Mouse (Mus musculus) urinary bladder, adult 18-20 months (tissue): ENCODE data around the gene Traf3.
A peak's percentile ranks its signal among the peaks of the same experiment; 100 is the strongest.

Experiments used
- DNase-seq, 2 experiments: peaks; one replicate each; pipeline ENCODE4 v3.0.0; 2022; ENCODE audit warnings: low spot score in 2 of 2, mixed read lengths in 2 of 2

Traf3 gene

DNA sequence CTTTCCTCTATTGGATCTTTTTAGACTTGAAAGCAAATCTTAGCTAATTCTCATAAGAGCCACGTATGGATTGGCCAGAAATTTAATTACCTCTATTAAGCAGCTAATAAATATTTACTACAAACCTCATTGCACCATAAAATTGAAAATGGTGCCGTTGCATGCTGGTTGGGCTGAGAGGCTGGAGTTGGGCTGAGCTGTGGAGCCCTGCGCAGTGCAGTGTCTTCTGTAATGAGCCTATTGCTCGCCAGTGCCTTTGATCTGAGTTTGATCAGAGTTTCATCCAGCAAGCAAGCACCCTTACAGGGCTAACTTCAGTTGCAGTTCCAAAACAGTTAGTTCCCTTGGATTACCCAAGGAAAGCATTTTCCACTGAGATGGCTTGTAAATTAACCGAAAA is 12.2 kb upstream of the Traf3 start:
- DNase-seq: no peak

DNA sequence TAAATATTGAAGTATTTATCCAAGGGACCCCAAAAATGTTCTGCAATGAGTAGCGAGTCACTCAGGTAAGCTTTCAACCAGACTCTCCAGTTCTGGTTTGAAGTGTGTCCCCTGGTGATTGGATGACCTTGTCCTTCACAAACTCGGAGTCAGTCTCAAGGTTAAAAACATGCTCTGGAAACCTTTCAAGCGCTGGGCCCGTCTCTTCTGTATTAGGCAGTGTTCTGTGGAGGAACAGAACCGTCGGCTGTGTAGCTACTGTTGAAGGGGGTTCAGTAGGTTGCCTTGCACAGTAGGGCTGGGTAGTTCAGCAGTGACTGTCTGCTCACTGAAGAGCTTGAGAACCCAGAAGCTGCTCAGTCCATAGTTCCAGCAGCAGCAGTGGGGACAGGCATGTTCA is 11.5 kb upstream of the Traf3 start:
- no peak for DNase-seq

DNA sequence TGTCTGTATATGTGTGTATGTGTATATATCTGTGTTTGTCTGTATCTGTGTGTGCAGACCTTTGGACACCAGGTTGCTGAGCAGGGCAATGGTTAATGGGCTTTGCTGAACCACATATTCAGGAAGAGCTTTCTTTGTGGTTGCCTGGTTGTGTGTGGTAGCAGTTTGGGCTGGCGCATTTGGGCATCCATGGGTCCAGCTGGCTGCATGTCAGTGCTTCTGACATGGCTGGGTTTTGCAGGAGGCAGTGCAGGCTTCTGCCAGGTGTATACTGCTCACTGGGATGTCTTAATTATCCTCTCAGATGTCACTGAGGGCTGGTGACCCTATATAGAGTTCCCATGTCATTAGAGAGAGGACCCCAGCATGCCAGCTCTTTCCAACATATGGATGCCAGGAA is 10.4 kb upstream of the Traf3 start:
- no peak for DNase-seq

DNA sequence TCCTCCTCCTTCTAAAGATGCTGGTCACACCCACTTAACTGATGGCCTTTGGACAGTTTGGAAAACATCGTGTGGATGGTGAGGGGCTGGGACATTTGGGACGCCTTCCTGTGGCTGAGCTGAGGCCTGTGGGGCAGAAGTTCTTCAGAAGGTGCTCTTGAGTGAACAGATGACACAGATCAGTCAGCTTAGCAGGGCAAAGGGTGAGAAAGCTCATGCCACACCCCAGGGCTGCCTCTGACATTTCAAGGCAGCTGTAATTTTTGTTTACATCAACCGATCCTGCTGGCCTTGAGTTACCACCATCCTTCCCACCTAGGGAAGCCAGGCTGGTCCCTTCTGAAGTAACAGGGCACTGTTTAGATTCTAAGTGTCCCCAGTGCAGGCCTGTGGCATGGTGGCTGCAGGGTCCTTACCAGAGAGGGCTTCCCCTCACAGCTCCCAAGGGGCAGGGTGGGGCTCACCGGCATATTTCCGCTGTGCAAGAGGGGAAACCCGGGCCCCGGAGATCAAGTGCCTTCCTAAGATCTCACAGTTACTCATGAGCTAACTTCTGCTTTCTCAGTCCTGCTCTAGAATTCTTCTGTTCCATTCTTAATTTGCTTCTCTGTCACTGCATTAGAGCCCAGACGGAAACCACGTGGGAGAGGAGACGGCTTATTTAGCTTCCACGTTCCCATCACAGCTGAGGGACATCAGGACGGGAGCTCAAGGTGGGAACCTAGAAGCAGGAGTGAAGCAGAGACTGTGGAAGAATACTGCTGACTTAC is 6.3 kb upstream of the Traf3 start:
- peak in 1 of 2 experiments; percentile 24 for DNase-seq

DNA sequence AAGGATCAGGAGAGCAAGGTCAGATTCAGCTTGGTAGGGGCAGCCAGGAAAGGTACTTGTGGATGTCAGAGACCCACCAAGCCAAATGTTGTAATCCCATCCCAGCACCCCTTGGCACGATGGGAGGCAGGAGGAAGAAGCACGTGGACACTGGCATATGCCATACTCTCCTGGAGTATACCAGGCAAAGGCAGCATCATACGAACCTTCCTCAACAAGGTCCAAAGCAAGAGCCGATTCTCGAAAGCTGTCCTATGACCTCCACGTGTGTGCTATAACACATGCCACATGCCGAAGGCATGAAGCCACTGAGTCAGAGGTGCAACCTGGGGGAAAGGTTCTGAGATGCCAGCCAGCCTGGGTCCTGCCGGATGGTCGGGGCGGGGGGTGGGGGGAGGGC is 5.3 kb upstream of the Traf3 start:
- DNase-seq: no peak

DNA sequence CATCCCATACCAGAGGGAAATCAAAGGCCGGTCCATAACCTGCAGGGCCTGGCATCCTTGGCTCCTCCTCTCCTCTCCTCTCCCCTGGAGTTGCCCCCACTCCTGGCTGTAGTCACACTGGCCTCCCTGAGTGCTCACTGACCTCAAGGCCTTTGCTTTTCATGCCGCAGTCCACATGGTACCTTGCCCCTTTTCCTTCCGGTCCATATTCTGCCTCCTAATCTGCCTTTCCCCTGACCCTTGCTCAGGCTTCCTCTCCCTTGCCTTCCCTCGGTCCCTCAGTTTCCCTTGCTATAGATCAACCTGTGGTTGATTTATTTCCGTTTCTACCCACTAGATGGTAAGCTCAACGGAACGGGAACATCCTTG is 4.2 kb upstream of the Traf3 start:
- DNase-seq: no peak

DNA sequence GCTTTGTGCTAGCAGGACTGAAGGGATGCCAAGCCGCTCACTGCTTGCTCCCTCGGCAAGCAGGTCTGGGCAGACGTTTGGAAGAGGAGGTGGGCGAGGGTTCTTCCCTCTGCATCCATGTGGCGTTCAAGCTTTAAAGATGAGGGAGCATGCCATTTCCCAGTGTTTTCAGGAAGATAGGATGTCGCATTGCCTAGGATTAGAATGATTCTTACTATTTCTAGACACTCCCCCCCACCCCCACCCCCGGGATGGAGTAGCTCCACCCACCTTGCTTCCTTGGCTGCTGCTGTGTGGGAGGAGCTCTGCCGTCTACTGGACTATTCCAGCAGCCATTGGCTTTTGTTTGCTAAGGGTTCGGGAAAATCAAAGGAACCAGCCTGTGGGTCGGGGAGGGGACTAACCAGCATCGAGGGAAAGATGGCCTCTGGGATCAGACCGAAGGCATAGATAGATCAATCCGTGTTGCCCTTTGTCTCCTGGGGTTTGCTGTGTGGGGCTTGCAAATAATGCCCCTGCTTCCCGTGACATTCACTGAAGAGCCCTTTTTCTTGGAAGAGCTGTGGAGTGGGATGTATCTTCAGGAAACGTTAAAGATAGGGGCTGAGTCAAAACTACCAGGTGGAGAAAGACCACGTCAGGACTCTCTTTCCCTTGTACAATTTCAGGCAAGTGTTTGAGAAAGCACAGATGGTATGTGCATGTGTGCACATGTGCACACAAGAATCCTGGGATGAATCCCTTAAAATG is 3.7 kb upstream of the Traf3 start:
- DNase-seq: no peak

DNA sequence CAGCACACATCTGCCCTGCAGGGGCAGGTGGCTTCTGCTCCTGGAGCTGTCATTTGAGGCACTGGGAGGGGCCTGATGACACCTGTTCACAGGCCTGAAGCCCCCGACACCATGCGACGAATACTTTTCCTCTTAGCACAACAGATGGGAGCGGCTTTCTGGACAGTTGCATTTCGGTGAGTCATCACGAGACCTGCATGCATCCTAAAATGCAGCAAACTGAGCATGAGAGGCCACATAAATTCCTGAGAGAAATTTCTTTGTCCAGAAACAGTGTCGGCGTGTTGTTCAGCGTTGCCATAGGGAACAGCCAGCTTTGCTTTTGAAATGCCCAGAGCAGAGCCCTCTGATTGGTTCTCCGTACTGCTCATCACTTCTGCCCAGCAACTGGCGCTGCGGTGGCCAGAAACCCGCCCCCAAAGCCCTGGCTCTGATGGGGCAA is 1.8 kb upstream of the Traf3 start:
- DNase-seq: peak; percentile 71 to 77

DNA sequence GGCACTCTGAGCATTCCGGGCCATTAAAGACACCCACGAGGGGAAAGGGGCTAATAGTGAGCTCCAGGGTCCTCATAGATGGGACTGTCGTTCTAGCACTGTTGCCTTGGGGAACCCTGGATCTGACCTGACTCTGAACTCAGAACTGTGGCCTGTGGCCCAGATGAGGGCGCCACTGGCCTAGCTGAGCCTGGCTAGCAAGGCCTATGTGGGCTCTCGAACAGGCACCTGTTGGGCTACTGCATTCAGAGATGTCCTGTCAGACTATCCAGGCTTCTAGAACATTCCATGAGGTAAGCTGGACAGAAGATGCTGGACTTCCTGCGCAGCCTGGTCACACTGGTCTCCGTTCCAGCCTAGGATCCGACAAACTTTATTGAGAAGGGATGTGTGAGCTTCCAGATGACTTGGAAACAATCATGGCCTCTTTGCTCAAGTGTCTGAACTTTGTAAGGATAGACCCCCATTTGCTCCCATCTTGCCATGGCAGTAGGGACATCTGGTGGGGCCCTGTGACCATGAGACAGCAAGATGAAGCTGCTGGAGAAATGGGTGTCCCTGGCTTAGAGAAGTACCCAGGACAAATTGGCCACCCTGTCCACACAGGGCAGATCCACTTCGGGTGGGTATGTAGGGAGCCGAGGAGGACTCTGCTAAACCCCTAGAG is 891 bp upstream of the Traf3 start:
- no peak for DNase-seq

DNA sequence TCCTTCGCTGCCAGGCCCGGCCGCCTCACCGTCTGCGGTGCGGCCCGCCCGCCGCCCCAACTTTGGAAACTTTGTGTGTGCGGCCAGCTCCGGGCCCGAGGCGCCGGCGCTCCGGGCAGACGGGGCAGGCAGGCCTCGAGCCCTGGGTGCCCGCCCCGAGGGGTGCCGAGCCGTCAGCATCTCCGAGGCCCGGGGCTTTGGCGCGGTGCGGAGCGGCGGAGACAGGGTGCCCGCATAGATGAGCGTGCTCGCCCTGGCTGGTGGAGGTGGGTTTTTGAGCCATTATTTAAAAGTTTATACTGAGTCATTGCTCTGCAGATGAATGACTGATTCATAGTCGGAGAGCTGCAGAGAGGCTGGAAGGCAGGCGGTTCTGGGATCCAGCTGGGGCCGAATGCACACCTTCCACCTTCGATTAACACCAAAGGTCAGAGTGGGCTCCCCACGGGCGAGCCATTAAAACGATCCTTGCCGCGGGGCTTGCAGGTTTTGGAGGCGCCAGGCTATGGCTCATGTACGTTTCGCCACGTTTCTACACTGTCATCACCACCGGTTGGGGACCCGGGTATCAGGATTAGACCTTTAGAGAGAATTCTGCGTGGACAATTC is 615 bp downstream of the Traf3 start:
- DNase-seq: peak in 1 of 2 experiments; percentile 51

DNA sequence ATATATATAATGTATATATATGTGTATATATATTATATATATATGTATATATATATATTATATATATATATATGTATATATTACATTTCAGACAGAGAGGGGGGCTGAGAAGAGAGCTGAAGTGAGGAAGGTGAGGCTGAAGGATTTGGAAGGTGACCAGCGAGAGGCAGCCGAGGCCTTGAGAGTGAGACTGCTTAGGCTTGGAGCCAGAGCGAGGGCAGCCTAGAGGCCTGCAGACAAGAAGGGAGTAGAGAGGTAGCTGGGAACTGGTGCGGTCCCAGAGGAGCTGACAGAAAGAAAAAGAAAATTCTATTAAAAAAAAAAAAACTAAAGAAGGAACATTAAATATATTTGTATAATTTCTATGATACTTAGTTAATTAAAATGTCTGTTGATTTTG is 2.7 kb downstream of the Traf3 start:
- no peak for DNase-seq

DNA sequence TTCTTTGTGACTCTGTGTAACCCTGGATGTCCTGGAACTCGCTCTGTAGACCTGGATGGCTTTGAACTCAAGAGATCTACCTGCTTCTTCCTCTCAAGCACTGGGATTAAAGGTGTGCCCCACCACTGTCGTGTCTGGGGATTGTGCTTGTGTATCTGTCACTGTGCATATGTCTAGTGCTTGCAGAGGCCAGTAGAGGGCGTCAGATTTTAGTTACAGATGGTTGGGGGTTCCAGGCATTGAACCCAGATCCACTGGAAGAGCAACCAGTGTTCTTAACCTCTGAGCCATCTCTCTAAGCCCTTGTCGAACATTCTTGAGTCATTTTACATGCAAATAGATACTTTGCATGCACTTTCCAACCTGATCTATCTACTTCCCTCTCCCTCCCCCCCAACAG is 12.6 kb downstream of the Traf3 start:
- no peak for DNase-seq

DNA sequence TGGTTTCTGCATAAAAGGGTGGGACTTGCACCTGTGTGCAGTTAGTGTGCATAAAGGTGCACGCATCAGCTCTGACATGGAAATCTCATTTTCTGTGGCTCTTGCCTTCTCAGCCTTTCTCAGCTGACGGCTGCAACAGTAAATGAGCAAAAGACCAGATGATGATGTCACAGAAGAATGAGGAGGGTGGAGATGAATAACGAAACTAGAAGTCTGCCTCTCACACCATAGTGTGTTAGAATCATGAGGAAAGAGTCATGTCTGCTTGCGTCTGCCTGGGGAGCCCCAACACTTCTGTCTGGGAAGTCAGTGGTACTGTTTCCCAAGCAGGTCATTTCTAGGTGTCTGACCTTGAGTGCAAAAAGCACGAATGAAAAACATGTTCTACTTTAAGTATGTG is 15.7 kb downstream of the Traf3 start:
- no peak for DNase-seq

DNA sequence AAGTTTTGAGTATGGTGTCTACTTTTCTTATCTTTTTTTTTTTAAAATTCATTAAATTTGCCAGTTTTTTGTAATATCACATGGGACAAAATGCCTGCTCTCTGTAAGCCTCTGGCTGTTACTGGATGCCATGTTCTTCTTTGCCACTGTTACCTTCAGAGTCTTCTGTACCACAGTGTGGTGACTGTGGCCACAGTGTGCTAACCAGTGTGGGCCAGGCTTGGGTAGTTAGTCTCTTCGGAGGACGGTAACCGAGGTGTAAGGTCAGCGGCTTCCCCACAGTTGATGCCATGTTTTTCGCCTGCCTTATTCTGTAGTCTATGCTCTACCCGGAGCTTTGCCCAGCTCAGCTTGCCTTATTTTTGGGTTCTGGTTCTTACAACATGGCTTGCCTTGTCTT is 16.2 kb downstream of the Traf3 start:
- DNase-seq: no peak

DNA sequence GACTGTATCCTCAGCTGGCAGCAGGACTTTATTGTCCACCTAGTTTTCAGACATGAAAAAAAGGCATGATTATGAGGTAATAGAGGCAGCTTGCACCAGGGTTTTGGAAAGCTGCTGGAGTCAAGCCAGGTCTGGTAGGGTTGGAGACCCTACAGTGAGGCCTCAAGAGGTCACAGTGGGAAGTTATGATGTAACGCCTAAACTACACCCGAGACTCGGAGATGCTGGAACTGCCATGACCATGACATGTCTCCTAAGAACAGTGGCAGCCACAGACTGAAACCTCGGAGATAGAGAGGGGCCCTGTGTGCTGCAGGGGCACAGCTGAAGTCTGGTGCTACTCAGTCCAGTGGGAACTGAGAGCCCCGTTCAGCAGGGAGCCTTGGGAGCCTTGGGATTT is 18.3 kb downstream of the Traf3 start, which contains the start of gene 4930595D18Rik:
Gene 4930595D18Rik, minus strand, starts transcription at position 16 of the 400 bp plus-strand sequence.
- no peak for DNase-seq

DNA sequence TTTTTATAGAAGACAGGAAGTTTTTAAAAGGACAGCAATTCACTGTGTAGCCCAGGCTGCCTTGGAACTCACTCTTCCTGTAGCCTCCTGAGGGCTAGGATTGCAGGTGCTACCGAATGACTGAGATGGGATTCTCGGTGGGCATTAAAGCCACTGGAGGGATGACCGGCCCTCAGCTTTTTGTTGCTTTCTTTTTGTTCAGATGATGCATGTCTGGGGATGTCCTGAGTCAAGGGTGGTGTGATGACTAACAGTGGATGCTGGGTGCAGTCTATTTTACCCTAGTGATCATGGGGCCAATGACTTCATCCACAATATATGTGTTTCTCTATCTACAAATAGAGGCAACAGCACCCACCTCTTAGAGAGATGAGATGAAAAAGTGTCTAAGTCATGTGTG is 20.8 kb downstream of the Traf3 start:
- no peak for DNase-seq

DNA sequence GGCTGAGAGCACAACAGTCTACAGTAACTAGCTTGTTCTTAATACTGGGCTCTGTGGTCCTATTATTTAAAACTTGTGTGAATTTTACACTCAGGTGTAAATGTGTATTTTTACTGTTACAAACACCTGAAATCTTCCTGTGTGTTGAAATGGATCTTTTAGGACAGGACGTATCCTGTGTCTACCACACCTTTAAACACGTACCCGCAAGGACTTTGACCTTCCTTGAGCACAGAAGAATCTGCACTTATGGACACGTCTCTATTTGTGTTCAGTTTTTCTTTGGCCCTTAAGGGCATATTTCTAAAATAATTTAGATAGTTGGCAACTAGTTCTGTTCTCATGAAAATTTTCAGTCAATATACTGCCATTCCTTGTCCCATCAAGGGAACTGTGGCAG is 22.1 kb downstream of the Traf3 start:
- no peak for DNase-seq

DNA sequence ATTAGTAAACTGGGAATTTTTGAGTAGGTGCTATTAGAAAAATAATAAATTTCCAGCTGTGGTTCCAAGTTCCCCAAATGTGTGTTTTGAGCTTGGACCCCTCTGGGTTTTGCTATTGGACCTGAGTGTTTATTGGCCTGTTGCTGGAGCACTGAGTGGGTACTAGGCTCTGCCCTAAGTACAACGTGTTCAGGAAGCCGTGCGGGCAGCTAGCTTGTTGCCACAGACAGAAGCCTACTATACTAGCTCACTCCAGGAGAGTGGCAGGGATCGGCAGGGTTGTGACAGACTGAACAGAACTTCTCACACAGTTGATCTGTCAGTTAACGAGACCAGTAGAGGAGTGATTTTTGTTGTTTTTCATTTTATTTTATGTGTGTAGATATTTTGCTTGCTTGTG is 24.2 kb downstream of the Traf3 start:
- DNase-seq: no peak

DNA sequence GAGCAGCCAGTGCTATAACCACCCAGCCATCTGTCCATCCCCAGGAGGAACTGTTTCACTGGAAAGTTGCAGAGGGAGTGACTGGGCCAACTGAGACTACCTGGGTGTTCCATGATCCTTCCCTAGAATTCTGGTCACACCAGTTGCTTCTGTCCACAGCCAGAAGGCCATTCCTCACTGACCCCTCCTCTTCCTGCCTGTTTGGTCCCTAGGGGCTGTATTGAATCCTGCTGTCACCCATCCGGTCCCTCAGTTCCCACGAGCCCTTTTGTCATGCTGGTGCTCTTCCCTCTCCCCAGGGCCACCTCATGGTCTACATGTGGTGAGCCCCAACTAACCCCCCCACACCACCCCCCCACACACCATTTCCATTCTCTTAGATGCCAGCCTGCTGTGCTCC is 24.7 kb downstream of the Traf3 start:
- DNase-seq: no peak

DNA sequence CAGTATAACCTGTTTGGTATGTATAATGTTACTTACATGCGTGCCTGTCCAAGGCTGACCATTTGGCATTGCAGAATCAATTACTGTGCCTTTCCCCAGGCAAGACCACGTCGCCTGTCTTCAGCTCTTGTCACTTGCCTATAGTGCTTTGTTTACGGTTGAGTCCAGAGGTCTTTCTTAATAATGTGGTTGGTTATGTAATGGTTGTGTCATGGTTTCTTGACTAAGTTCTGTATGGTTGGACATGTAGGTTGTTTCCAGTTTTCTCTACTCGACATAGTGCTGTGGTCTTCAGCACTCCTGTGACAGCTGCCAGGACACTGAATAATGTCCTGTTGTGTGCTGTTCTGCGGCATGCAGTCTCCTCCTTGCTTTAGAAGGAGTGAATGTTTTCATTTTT is 26.6 kb downstream of the Traf3 start:
- DNase-seq: no peak

DNA sequence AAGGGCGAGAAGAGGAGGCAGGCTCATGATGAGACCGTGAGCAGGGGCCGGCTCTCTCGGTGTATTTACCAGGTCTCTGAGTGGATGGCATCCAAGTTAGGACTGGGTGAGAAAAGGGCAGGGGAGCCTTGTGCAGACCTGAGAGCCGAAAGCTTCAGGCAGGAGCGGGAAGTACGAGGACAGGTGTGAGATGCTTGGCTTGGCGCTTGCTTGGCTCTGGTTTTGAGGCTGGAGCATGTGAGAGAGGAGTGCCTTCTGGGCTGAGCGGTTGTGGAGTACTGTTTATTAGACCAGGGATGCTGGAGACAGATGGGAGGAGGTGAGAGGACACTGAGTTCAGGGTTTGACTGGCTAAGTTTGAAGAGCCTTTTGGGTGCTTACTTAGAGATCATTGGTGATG is 27.2 kb downstream of the Traf3 start:
- no peak for DNase-seq

DNA sequence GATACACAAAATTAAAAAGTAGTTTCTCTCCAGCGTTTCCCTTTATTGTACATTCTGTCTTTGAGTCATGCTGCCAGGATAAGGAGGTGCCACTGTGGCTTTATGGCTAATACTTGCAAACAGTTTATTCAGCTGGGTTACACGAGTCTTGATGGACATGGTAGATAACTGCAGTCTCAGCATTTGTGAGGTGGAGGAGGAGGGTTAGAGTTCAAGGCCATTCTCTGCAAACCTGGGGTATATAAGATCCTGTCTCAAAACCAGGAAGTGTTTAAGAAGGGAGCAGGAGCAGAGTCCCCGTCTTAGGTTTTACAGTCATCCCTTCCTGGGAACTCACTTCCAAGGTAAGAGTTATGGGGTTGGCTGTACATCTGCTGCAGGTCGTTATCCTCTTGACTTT is 30.4 kb downstream of the Traf3 start:
- DNase-seq: no peak
